Mouse (Mus musculus) c-Kit-positive CD71-positive TER-119-positive erythroid progenitor cells, embryonic 14.5 days (primary cell): ENCODE measurements around the gene Gm20388.
A peak's percentile ranks its signal among the peaks of the same experiment; 100 is the strongest.

ENCODE experiments used
- DNase-seq: peaks from one replicate; pipeline ENCODE4 v3.0.0-alpha.2; 2013; ENCODE audit warnings: low spot score

The Gm20388 gene

GRCm38 (mm10) chr8:119960531-119961104 lies 50.0 kb downstream of the Gm20388 start:
- no peak for DNase-seq

GRCm38 (mm10) chr8:119964859-119965258 lies 54.2 kb downstream of the Gm20388 start:
- no peak for DNase-seq

GRCm38 (mm10) chr8:119967435-119967834 lies 56.8 kb downstream of the Gm20388 start:
- DNase-seq = no peak

GRCm38 (mm10) chr8:119970169-119970568 lies 59.5 kb downstream of the Gm20388 start:
- DNase-seq = no peak

GRCm38 (mm10) chr8:119972558-119972957 lies 61.9 kb downstream of the Gm20388 start:
- DNase-seq = no peak

- DNase-seq = no peak
These were observed 68.2 kb downstream of the Gm20388 start for GRCm38 (mm10) chr8:119978770-119979381.

- DNase-seq = no peak
These were observed 70.6 kb downstream of the Gm20388 start for GRCm38 (mm10) chr8:119981253-119981652.

- DNase-seq = no peak
These were observed 73.4 kb downstream of the Gm20388 start for GRCm38 (mm10) chr8:119984085-119984484.

GRCm38 (mm10) chr8:119986174-119986573 lies 75.5 kb downstream of the Gm20388 start:
- no peak for DNase-seq

GRCm38 (mm10) chr8:119988087-119988486 lies 77.4 kb downstream of the Gm20388 start:
- no peak for DNase-seq

GRCm38 (mm10) chr8:119992249-119992648 lies 81.6 kb downstream of the Gm20388 start, which contains the start of gene Crispld2:
Gene Crispld2 (plus strand): TSS chr8:119992438.
- peak; percentile 23 for DNase-seq

GRCm38 (mm10) chr8:119994114-119994513 lies 83.5 kb downstream of the Gm20388 start:
- no peak for DNase-seq

GRCm38 (mm10) chr8:119994556-119994955 lies 83.9 kb downstream of the Gm20388 start:
- no peak for DNase-seq

GRCm38 (mm10) chr8:119997266-119997665 lies 86.6 kb downstream of the Gm20388 start:
- no peak for DNase-seq

- DNase-seq = no peak
These were observed 89.8 kb downstream of the Gm20388 start for GRCm38 (mm10) chr8:120000461-120000860.

GRCm38 (mm10) chr8:120001712-120002111 lies 91.1 kb downstream of the Gm20388 start:
- DNase-seq = no peak

GRCm38 (mm10) chr8:120002348-120002747 lies 91.7 kb downstream of the Gm20388 start:
- no peak for DNase-seq

- no peak for DNase-seq
These were observed 93.6 kb downstream of the Gm20388 start for GRCm38 (mm10) chr8:120004154-120004702.

GRCm38 (mm10) chr8:120004705-120005381 lies 94.2 kb downstream of the Gm20388 start:
- no peak for DNase-seq

GRCm38 (mm10) chr8:120006645-120007160 lies 96.1 kb downstream of the Gm20388 start:
- DNase-seq = no peak

- no peak for DNase-seq
These were observed 96.5 kb downstream of the Gm20388 start for GRCm38 (mm10) chr8:120007178-120007577.

GRCm38 (mm10) chr8:120009284-120009683 lies 98.6 kb downstream of the Gm20388 start:
- DNase-seq = no peak

GRCm38 (mm10) chr8:120012491-120012890 lies 101.8 kb downstream of the Gm20388 start:
- DNase-seq = no peak
